Mouse (Mus musculus) bone marrow macrophage, adult 2 months (primary cell): Measurements from ENCODE around the gene Madcam1.

ENCODE experiments used
- CTCF ChIP-seq: IDR thresholded peaks from 2 replicates; pipeline ENCODE4 v1.5.1; 2012; ENCODE audit warnings: low read depth, mild to moderate bottlenecking, low read length, moderate library complexity
- POLR2A ChIP-seq: IDR thresholded peaks from 2 replicates; pipeline ENCODE4 v1.6.1; 2012; ENCODE audit warnings: mild to moderate bottlenecking, low read depth, low read length, borderline replicate concordance

DNA sequence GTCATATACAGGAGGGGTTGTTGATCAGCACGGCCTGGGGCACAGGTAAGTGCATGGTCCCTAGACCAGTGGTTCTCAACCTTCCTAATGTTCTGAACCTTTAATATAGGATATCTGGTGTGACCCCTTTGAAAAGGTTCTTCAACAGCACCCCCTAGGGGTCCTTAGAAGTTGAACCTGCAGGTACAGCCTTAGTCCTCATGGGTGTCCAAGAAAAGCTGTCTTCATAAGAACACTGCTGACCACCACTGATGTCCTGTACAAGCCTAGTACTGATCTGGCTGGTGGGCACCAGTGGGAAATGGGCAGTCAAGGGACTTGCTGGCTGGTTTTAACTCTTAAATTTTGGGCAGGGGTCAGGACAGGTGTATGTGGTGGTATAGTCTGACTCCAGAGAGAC is 47.7 kb downstream of the Madcam1 start:
- TF ChIP-seq CTCF (no peak), POLR2A (no peak)
